Comparison of ENCODE assay signal across 14 mouse cellular contexts in the genomic region with DNA sequence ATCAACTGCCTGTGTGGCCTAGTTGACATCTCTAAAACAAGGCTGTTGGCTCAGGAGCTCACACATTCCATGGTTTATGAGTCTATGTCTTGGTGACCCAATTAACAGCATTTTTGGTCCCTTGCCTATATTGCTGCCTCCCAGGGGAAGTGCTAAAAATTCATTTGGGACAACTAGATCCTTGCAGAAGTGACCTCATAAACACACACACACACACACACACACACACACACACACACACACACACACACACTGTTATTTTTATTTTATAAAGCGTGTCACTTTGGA. TPM values are rescaled to one million over a fixed set of nuclear protein-coding genes. Genes with fewer than 3 reads are reported as not detected.
DNase-seq lines count a peak whose midpoint lies in the region; ATAC-seq lines count a peak whose summit lies in the region.
"Had no signal": no experiment of that assay in that cellular context is flagged by ENCODE, and none has a peak within 500 bp of the region (broad histone marks: within the 10 kb centered on the region; RNA-seq: fewer than 3 reads in every experiment).

No protein-coding gene starts in this region.

- no peaks in the 10 kb centered on the region for H3K4me1 ChIP-seq in kidney, embryonic 15.5 days
- peaks cover 3% of the 10 kb centered on the region; the same call in 1 of the 2 replicates for H3K4me1 ChIP-seq in brown adipose tissue, adult 24 weeks (ENCODE audit: control insufficient read depth, insufficient read depth, insufficient read length, low read length)
- H3K4me1 ChIP-seq: neural tube, embryonic 13.5 days had no signal

- no peaks in the 10 kb centered on the region for H3K27me3 ChIP-seq in kidney, embryonic 15.5 days
- H3K27me3 ChIP-seq: neural tube, embryonic 13.5 days had no signal

- no peaks in the 10 kb centered on the region for H3K9me3 ChIP-seq in kidney, embryonic 15.5 days (replicated peaks)
- H3K9me3 ChIP-seq: embryonic facial prominence, embryonic 10.5 days; neural tube, embryonic 13.5 days had no signal

- no peak overlapping the region for H3K4me2 ChIP-seq in kidney, embryonic 15.5 days
- H3K4me2 ChIP-seq: hindbrain, embryonic 14.5 days; neural tube, embryonic 13.5 days had no signal

- no peak for ATAC-seq in kidney, embryonic 15.5 days (replicated peaks; ENCODE audit: low FRiP score)

- no peaks in the 10 kb centered on the region for H3K36me3 ChIP-seq in kidney, embryonic 15.5 days
- H3K36me3 ChIP-seq: embryonic facial prominence, embryonic 10.5 days; G1E; neural tube, embryonic 13.5 days had no signal

- H3K4me3 ChIP-seq in kidney, embryonic 15.5 days (replicated peaks): no peak overlapping the region
- no peak overlapping the region for H3K4me3 ChIP-seq in brown adipose tissue, adult 24 weeks (ENCODE audit: insufficient read depth, low read depth, low read length)
- H3K4me3 ChIP-seq: embryonic facial prominence, embryonic 10.5 days; neural tube, embryonic 13.5 days had no signal

- no peak overlapping the region for H3K27ac ChIP-seq in kidney, embryonic 15.5 days
- H3K27ac ChIP-seq in brown adipose tissue, adult 24 weeks (replicated peaks; ENCODE audit: low read depth, low read length): peak overlapping the region; percentile 27
- H3K27ac ChIP-seq: embryonic facial prominence, embryonic 10.5 days; hindbrain, embryonic 14.5 days; neural tube, embryonic 13.5 days had no signal

- peak; percentile 15 to 35 for DNase-seq in cerebellum, postnatal 14 days
- no peak for DNase-seq in cerebellum, adult 11 months
- peak; percentile 53 for DNase-seq in kidney, adult 11 months
- peak; percentile 57 to 66 for DNase-seq in kidney, postnatal 4 days
- DNase-seq in adipocyte (ENCODE audit: low spot score): no peak
- DNase-seq: midbrain, embryonic 14.5 days; right cerebral cortex, adult 18-20 months; thymus, postnatal 14 days had no signal

- H3K9ac ChIP-seq in kidney, embryonic 15.5 days: no peak overlapping the region
- H3K9ac ChIP-seq: hindbrain, embryonic 14.5 days; neural tube, embryonic 13.5 days had no signal

- WGBS in kidney, embryonic 15.5 days: 96% methylated on average over 1 of the region's 1 CpGs

RNA-seq across cellular contexts. Expression of gene Morf4l1, which starts 22.0 kb away (rescaled TPM):
- 440 and 441 TPM in 2 replicates for polyA plus RNA-seq in kidney, embryonic 15.5 days (2015; fragmentation: Nextera tagmentation; extraction: Ambion mirVana)
- 242 and 410 TPM in 2 replicates for polyA plus RNA-seq in brown adipose tissue, adult 24 weeks (2012; ENCODE audit: insufficient read depth, insufficient read length, missing spikeins)

RNA-seq across cellular contexts. Expression of gene Adamts7, which starts 26.2 kb away (rescaled TPM):
- polyA plus RNA-seq in kidney, embryonic 15.5 days (2015; fragmentation: Nextera tagmentation; extraction: Ambion mirVana): 13.3 and 14.9 TPM in 2 replicates
- 0.40 and 0.79 TPM in 2 replicates for polyA plus RNA-seq in brown adipose tissue, adult 24 weeks (2012; ENCODE audit: insufficient read depth, insufficient read length, missing spikeins)
- polyA plus RNA-seq: G1E had no signal

Comparison
In these comparisons a context has a peak if more than half of its experiments do, and no peak if none do; other contexts are left out.
1. DNase-seq: peak in cerebellum, postnatal 14 days (2 of 2), kidney, adult 11 months (single experiment) and kidney, postnatal 4 days (2 of 2); none in cerebellum, adult 11 months (single experiment) and adipocyte (single experiment).